Mouse (Mus musculus) layer of hippocampus, adult 8-10 months (tissue): Measurements from ENCODE around the gene Sox13. TPM values are rescaled to one million over a fixed set of nuclear protein-coding genes. Genes with fewer than 3 reads are reported as not detected.

Experiments used
- DNase-seq, 2 experiments: peaks; one replicate each; pipeline ENCODE4 v3.0.0; 2022; ENCODE audit warnings: low spot score in 2 of 2
- total RNA-seq, 4 experiments: library from RNA; stranded (reverse); gene quantifications; 2 replicates each; pipeline ENCODE4 v1.2.4; 2022

The Sox13 gene
- total RNA-seq, 4 experiments from 2014 or later, result 9.3 to 13.7 (median 9.4) TPM

DNA sequence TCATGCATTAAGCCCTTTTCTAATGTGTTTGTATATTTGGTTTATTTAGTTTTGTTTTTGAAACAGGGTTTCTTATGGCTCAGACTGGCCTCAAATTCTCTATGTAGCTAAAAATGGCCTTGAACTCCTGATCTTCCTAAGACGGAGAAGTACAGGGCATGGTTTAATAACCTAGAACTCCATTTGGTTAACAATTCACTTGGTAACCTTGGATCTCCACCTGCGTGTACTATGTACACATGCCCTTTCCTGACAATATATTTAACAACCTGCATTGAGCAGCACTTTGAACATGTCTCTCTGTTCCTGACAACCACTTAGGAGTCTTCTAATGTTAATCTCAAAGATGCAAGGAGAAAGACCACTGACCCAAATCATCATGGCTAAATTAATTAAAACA is 7.0 kb upstream of the Sox13 start:
- no peak for DNase-seq

DNA sequence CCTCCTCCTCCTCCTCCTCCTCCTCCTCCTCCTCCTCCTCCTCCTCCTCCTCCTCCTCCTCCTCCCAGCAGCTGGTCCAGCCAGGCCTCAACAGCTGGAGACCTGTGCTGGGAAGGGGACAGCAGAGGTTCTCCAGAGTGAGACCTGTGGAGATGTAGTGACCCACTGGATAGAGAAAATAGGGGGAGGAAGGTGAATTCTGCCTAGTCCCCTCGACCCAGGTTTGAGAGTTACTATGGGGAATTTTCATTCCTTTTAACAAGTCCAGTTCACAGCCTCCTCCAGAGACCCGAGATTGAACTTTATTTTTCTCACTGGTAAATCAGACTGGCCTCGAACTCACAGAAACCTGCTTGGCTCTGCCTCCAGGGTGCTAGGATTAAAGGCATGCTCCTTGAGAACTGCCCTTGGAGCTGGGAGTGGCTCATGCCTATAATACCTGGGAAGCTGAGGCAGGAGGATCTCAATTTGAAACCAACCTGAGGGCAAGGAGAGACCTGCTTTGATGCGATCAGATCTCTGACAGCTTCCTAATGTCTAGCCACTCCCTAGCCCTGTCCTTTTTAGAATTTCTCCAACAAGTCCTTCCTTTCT is 467 bp upstream of the Sox13 start:
- DNase-seq, result no peak

DNA sequence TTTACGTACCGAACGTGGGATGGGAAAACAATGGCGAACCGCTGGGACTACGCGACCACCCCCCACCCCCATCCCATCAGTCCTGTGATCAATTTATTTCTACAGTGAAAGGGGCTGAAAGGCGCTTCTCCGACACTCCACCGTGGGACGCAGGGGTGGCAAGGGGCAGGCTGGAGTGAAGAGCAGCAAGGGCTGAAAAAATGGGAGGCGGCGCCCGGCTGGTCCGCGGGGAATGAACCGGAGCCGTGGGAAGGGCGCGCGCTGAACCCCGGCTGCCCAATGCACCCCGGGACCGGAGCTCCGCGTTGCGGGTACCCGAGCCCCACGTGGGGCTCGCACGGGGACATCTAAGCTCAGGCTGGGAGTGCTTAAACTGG is 1.0 kb downstream of the Sox13 start:
- DNase-seq, result no peak

DNA sequence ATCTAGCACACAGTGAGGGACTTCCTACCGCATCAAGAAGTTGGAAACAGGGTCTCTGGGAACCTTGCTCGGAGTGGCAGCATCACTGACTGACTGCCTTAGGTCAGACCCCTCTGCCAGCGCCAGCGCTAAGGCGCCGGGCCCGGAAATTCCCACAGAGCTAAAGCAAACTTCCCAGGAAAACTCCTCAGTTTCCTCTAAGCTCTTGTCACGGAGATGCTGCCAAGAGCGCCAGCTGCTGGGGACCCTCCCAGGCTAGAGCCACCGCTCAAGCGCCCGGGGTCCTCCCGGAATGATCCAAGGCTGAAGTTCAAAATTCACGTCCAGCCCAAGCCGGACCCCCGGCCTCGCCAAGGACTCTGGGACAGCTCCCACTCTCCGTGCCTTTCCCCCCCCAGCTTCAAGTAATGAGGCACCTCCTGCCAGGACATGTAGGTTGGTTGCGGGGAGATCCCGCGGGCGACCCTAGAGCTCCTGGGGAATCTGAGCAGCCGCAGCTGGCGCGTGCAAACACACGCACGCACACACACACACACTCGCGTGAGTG is 1.5 kb downstream of the Sox13 start:
- DNase-seq, result no peak

DNA sequence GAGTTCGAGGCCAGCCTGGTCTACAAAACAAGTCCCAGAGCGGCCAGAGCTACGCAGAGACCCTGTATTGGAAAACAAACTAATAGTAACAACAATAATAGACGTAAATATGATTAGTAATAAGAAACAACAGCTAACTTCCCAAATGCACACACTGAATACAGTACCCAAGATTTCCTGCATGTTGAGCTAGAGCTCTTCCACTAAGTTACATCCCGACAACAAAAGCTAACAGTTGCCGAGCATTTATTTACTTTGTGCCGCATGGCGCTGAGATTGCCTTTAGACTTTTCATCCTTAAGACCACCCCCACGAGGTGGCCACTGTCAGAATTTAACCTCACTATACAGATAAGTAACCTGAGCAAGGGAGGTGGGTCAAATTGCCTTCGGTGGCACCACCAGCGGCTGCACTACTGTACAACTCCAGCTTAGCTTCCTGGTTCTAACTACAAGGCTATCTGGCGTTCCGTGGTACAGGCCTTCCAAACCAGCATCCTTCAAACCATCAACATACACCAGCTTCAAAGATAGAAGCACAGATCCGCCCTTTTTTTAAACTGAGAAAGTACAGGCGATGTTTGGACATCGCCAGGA is 2.1 kb downstream of the Sox13 start:
- DNase-seq, result no peak

DNA sequence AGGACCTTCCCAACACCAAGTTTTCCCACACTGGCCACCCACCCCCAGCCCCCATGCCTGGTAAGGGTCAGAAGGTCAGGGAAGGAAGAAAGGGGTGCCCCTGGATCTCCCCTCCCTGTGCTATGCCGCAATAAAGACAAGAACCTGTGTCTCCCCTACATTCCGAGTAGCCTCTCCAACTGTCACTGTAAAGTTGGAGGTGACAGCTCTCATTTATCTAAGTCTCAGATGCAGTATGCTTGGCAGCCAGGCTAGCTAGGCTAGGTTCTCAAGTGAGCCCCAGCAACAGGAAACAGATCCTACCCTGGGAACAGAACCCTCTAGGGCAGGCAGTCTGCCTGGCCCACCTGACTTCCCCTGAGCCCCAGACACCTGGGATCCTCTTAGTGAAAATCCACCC is 3.1 kb downstream of the Sox13 start:
- no peak for DNase-seq

DNA sequence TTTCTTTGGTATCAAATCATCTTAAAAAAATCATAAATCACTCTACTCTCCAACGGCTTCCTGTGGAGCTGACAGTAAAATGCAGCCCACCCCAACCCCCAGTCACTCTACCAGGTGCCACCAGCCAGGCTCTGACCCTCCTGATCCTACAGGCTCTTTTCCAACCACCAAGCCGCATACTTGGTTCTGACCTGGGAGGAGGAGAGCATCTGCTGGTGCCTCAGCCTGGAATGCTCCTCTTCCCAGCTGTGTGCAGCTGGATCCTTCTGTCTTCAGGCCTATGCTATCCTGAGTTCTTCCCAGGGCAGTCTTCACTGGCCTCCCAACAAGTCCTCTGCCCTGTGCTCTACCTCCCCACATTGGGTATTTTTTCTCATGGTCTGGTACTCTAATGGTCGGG is 3.7 kb downstream of the Sox13 start:
- DNase-seq, result no peak

DNA sequence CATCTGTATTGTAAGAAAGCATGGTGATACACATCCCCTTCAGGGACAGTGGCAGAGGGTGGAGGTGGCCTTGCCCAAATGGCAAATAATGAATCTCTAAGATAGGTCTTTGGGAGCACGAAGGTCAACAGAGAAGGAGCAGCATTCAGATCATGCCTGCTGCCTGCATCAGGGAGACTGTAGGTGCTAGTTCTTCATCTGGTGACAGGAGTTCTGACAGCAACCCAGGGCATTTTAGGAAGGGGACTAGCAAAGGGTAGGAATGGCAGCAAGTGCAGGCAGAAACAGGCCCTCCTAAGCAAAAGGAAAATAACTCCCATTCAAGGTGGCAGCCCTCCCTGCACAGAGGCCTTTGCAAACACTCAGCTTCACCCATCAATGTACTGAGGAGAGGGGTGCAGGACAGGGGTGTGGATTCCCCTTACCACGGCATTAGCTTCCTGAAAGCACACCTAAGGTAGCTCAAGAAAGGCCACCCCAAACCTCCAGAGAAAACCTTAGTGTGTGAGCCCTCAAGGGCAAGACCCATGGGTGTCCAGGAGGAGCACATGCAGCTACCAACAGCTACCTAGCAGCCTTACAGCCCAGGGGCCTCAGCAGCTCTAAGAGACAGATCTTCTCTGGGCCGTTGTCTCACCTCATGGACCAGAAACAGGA is 4.9 kb downstream of the Sox13 start:
- DNase-seq, result no peak

DNA sequence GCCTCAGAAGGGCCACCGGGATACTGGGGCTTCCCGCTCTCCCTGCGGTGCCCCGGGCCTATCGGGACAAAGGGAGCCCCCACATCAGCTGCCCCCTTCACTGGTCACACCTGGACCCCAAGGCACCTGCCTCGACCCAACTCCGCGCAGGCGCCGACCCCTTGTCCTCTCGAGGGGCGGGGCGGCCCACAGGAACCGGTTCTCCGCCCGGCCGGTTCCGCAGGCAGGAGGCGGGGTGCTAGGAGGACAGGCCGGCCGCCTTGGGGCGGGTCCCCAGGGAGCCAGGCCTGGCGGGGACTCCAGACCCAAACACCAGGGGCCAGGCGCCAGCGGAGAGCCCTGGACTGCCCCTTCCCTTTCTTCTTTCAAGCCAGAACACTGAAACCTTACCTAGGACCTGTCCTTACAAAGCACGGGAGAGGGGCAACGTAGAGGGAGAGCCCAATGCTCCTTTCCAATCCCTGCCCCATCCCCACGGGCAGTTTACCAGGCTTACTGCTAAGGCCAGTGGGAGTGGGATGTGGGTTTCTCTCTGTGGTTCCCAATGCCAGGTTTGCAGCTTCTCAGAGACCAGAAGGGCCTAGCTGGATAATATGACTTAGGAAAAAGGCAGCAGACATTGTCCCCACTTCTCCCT is 5.9 kb downstream of the Sox13 start:
- DNase-seq, result no peak

DNA sequence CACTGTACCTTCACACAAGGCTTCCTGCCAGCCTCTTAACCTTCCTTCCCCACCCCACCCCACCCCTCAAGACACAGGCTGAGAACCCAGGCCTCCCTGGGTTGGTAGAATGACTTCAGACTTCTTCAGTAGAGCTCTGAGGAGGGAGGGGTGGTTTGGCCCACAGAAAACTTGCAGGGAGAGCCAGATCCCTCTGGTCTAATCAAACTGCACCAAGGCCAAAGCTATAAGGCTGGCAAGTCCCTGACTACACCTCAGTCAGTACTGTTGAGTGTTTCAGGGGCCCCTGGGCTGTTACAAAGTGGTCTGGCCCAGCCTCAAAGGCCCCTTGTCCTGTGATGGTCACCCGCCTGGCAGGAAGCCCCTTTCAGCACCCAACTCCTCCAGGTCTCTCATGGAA is 6.6 kb downstream of the Sox13 start:
- DNase-seq, result no peak

DNA sequence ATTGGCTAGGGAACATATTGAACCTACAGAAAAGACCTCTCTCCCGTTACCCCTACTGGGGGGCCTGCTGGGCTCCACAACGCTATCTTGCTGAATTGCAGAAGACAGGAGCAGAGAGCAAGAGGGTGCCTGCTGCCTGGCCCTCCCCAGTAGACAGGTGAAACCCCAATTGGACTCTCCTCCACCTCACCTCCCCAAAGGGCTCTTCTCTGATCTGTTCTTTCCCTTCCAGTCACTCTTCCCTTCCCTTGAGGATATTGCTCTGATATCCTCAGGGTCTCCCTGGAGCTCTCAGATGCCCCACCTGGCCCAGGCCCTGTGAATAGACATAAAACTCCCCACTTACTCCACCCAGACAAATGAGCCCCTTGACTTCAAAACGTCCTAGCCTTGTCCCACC is 7.1 kb downstream of the Sox13 start:
- no peak for DNase-seq

DNA sequence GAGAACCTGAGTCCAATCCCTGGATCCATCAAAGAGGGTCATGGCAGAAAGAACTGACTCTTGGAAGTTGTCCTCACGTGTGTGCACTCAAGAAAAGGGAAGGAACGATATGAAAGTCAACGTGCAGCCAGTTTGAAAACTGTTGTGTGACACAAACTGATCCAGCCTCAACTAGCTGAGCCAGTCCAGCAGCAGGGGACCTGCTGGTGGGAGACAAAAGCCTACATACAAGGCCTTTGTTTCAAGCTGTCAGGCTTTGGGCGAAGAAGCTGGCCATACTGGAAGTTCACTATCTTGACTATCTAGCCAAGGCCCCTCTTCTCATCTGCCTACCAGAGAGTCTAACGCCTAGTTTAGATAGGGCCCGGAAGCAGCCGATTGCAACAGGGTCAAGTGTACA is 7.7 kb downstream of the Sox13 start:
- DNase-seq, result no peak

DNA sequence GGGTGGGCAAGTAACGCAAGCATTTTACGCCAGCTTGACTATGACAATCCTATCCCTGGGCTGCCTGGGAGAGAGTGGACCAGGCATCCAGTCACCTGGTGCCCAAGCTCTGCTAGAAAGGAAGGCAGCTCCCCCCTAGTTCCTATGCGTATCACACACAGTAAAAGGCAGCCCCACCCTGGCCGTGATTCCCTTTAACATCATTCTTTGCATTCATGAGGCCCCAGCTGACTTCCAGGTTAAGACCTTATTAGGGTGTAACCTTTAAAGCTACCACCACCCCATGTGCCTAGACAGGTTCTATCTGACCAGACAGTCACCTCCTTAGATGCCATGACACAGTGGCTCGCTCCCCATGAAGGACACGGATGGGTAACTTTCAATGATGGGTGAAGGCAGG is 8.7 kb downstream of the Sox13 start:
- no peak for DNase-seq

DNA sequence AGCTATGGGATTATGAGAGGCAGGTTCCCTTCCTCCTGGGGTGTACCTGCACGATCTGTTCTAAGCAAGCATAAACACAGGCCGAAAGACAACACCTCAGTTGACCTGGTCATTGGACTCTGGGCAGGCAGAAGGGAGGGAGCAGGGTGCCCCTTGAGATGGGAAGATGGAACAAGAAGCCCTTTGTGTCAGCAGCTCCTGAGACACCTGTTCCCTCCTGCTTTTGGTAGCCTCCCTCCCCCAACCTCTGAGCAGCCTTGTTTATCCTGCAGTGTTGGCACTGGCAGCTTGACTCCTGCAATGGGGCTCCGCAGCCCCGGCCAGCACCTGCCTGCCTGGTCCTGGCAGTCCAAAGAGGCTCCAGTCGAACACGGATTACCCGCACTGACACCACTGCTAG is 9.1 kb downstream of the Sox13 start:
- no peak for DNase-seq

DNA sequence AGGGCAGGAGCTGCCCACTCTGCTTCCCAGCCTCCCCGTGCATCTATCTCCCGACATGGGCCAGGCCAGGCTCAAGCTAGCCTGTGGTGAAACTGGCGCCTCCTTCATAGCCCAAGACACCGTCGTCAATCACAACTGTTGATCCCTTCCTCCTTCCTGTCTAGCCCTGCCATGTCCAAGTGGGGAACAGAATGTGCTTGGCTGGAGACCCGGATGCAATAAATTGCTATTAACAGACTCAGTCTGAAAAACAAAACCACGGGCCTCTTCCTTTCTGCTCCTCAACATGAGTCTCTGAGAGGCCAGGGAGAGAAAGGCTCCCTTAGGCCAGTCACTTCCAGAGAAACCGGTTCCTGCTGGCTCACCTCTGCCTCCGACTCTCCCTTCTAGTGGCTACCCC is 11.2 kb downstream of the Sox13 start:
- no peak for DNase-seq

DNA sequence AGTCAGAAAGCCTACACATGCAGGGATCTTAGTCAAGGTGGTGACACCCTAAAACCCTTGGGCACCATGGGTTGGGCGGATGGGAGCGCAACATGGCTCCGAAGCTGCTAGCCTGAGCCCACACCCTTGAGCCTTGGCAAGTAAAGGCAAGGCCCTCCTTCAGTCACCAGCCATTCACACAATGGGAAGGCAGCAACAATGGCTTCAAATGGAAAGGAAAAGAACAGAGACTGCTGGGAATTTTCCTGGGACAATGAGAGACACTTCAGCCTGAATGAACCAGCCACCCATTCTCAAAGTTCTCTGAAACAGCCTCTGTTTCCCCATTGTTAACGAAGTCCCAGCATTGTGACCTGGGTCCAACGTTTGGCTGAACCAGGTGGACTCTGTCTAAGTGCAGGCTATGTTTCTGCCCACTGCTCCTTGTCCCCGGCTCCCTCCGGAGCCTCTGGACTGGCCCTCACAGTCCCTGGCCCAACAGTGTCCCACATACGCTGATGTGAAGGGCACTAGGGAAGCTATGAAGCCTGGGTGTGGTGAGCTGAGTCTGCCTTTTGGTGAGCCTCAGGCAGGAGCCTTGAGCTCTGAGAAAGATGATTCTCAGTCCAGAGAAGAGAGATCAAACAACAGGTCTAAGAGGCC is 12.6 kb downstream of the Sox13 start:
- no peak for DNase-seq

DNA sequence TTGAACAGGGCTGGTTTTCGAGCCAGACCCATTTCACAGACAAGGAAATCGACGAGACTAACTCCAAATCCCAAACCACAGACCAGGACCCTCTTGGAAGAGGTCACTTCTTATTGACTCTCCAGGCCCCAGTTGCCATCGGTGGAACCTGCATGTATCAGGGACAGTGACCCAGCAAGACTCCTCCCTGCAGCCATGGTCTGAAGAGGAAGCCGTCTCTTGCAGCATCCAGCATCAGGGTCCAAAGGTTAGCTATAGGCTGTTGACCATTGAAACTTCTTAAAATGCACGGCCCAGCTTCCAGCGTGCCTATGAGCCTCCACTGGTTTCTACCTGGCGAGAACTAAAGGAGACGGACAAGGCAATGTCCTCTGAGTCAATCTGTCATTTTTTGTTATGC is 14.4 kb downstream of the Sox13 start:
- no peak for DNase-seq

DNA sequence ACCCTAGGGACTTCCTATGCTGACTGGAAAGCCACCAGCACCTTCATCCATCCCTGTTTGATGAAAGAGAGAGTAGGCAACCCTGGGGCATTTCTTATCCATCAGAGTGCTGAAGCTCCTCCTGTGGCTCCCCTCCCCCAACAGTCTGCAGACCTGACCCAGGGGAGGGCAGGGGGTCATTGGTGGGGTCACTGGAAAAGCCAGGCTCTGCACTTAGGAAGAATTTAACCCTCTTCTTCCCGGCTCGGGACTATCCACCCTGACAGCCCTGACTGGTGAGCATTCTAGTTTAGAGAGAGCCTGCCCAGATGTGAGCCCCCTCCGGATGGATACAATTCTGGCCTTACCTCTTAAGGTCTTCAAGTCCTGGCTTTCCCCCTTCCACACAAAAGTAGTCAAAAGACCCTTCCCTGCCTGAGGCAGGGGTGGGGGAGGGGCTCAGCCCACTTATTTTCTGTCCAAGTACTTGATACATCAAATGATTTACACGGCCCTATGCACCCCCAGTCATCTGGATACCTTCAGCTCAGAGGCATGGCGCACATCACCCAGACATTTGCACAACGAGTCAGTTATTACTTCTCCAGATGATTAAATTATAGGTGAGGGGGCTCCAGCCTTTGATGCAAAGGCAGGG is 15.2 kb downstream of the Sox13 start:
- DNase-seq, result no peak

DNA sequence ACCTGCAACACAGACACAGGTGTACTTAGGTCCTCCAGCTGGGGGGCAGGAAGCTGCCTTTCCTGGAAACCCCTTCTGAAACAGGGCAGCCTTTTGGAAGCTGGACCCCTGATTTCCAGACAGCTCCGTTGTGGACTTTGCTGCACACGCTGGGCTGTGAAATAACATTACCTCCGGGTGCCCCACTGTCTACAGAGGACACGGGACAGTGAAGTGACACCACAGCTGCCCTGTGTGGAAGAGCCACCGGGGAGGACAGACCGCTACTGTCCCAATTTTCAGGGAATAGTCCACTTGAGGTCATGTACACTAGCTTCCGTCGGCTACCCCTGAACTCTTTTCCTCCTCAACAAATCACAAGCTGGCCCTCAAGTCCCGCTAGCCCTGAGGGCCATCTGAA is 15.9 kb downstream of the Sox13 start:
- DNase-seq, result no peak

DNA sequence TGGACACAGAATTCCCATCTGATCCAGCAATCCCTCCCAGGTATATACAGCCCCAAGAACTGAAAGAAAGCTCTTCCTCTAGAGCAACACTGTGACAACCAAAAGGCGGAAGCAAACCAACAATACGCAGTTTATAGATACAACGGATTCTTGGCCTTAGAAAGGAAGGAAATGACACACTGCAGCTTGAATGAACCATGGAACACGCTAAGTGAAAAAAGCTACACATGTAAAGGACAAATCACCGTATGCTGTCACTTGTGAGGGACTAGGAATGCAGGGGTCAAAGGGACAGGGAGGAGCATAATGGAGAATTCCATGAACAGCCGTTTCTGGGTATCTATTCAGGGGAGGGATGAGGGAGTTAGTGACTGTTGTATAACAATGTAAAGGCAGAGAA is 16.7 kb downstream of the Sox13 start:
- DNase-seq, result no peak

DNA sequence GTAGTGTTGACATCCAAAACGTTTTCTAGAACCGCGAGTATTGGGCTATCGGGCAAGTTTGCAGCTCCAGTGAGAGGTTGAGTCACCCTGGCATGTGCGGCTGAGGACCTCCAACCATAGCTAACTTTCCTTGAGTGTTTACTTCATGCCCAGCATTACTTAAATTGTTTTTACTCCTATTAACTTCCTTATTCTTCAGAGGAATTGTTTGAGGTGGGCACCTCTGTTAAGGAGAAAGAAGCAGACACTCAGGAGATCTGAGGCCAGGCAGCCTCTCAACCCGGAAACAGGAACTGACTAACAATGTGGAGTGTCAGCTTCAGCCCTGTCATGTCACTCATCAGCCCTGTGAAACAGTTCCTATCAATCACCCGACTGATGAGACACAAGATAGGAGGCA is 17.6 kb downstream of the Sox13 start:
- DNase-seq, result no peak

DNA sequence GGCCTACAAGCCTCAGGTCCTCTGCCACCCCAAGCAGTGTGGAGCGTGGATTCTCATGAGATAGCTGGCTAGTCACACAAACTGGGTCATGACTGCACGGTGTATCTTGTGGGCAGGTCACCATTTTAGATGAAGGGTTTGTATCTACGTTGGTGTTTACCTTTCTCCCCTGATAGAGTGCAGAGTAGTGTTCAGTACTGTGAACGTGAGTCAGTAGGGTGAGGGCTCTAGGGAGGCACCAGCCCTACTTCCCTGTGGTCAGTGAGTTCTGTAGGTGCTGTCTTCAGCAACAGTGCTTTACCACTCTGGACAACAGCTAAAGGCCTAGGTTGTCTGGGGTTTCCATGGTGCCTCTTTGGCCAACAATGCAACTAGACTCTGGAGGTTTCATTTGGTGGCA is 20.2 kb downstream of the Sox13 start:
- DNase-seq, result no peak
